Mouse (Mus musculus) kidney, adult 2 months (tissue): ENCODE results near the gene Rab11b.

Source experiments
- CTCF ChIP-seq: fragments of 200-500 bp; conservative IDR thresholded peaks from 2 replicates; pipeline ENCODE4 v1.5.1; 2011; ENCODE audit warnings: low read depth, mild to moderate bottlenecking, control low read depth, low read length, moderate library complexity, mixed read lengths; ENCODE audit not compliant: insufficient read depth, insufficient read length
- POLR2A ChIP-seq: fragments of 200-500 bp; IDR thresholded peaks from one replicate; pipeline ENCODE4 v1.6.1; 2011; ENCODE audit warnings: low read depth, low read length, control low read depth

GRCm38 (mm10) chr17:33755418-33756107, 4.8 kb downstream of the Rab11b start:
- TF ChIP-seq CTCF (no peak), POLR2A (no peak)
